Mouse (Mus musculus) olfactory bulb, adult 2 months (tissue): Measurements from ENCODE around the gene Oas1c.

Source experiments
- CTCF ChIP-seq: fragments of 200-500 bp; IDR thresholded peaks from 2 replicates; pipeline ENCODE4 v1.5.1; 2012; ENCODE audit warnings: low read depth, mild to moderate bottlenecking, low read length, moderate library complexity; ENCODE audit not compliant: insufficient read depth
- POLR2A ChIP-seq: fragments of 200-500 bp; IDR thresholded peaks from 2 replicates; pipeline ENCODE4 v1.6.1; 2012; ENCODE audit warnings: mild to moderate bottlenecking, low read depth, low read length, moderate library complexity; ENCODE audit not compliant: insufficient read depth

DNA sequence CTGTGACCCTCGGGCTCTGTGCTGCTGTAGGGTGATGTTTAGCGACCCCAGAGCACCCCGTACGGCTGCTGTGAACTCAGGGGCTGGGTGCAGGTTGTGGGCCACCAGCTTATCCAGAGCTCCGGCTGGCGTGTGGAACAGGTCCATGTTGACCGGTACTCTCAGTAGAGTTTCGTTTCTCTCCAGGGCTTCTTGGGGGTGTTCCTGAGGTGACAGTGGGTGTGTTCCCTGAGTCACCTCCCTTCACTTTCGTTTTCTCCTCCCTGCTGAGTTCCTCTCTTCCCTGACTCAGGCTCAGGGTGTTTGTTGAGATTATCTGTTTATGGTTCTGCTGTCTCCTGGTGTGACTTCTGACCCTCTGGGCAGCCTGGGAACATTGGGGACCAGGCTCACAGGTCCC, 34.8 kb downstream of the Oas1c start, which contains the start of gene Oas3:
- TF ChIP-seq CTCF = no peak
- TF ChIP-seq POLR2A = no peak
